Mouse (Mus musculus) MEL (cell line): ENCODE data around the gene Creb5. TPM values are rescaled to one million over a fixed set of nuclear protein-coding genes. Genes with fewer than 3 reads are reported as not detected.

Experiments
- DNase-seq: peaks from one replicate; pipeline ENCODE4 v3.0.0; 2011; ENCODE audit warnings: low read depth, low spot score
- H3K27ac ChIP-seq: 2 replicates; pipeline ENCODE4 v1.5.1; 2012; ENCODE audit warnings: low read depth, mild to moderate bottlenecking, control low read depth, low read length, moderate library complexity; ENCODE audit not compliant: control insufficient read depth
- H3K27me3 ChIP-seq, 2 experiments: fragments of 150-350 bp in 1 of 2; sonication (generic) in 1 of 2; 2 replicates each; pipeline ENCODE4 v1.6.1; 2012; ENCODE audit warnings: low read length in 2 of 2, mild to moderate bottlenecking in 2 of 2, improper control_type of control experiment in 1 of 2, moderate library complexity in 1 of 2; ENCODE audit not compliant: insufficient read depth in 2 of 2, control insufficient read depth in 1 of 2
- H3K36me3 ChIP-seq, 2 experiments: 2 replicates each; pipeline ENCODE4 v1.6.1; 2012 to 2014; ENCODE audit warnings: low read length in 2 of 2, improper control_type of control experiment in 1 of 2, inconsistent platforms in 1 of 2, mild to moderate bottlenecking in 1 of 2; ENCODE audit not compliant: insufficient read depth in 2 of 2, control insufficient read depth in 1 of 2
- H3K4me1 ChIP-seq, 2 experiments: fragments of 150-350 bp in 1 of 2; sonication (generic) in 1 of 2; 2 replicates each; pipeline ENCODE4 v1.6.1; 2012; ENCODE audit warnings: low read length in 2 of 2, improper control_type of control experiment in 1 of 2, mild to moderate bottlenecking in 1 of 2; ENCODE audit not compliant: insufficient read depth in 2 of 2, control insufficient read depth in 1 of 2
- H3K4me3 ChIP-seq, 2 experiments: fragments of 150-350 bp in 1 of 2; sonication (generic) in 1 of 2; 2 replicates each; pipeline ENCODE4 v1.5.1; 2012; ENCODE audit warnings: low read depth in 2 of 2, low read length in 2 of 2, mild to moderate bottlenecking in 2 of 2, moderate library complexity in 2 of 2, control low read depth in 1 of 2, improper control_type of control experiment in 1 of 2; ENCODE audit not compliant: control insufficient read depth in 1 of 2, insufficient read depth in 1 of 2
- H3K79me2 ChIP-seq: 2 replicates; pipeline ENCODE4 v1.6.1; 2012; ENCODE audit warnings: mild to moderate bottlenecking, low read length, moderate library complexity; ENCODE audit not compliant: control insufficient read depth, poor library complexity, insufficient read depth
- H3K9ac ChIP-seq: 2 replicates; pipeline ENCODE4 v1.6.1; 2012; ENCODE audit warnings: low read depth, mild to moderate bottlenecking, control low read depth, low read length, moderate library complexity; ENCODE audit not compliant: control insufficient read depth, poor library complexity, severe bottlenecking
- H3K9me3 ChIP-seq: fragments of 150-350 bp; sonication (generic); replicated peaks from 2 replicates; pipeline ENCODE4 v1.6.1; 2012; ENCODE audit warnings: mild to moderate bottlenecking, low read length, improper control_type of control experiment, moderate library complexity; ENCODE audit not compliant: insufficient read depth
- CHD1 ChIP-seq: IDR thresholded peaks from 2 replicates; pipeline ENCODE4 v1.6.1; 2012; ENCODE audit warnings: low read depth, mild to moderate bottlenecking, inconsistent platforms, low read length, improper control_type of control experiment
- CHD2 ChIP-seq: IDR thresholded peaks from 2 replicates; pipeline ENCODE4 v1.6.1; 2011; ENCODE audit warnings: low read length, improper control_type of control experiment
- CTCF ChIP-seq, 3 experiments: IDR thresholded peaks in 2 of 3; conservative IDR thresholded peaks in 1 of 3; 2 replicates each; pipeline ENCODE4 v1.5.1; 2011 to 2012; ENCODE audit warnings: low read length in 3 of 3, low read depth in 2 of 3, mild to moderate bottlenecking in 2 of 3, improper control_type of control experiment in 1 of 3, inconsistent platforms in 1 of 3, mixed read lengths in 1 of 3, moderate library complexity in 1 of 3; ENCODE audit not compliant: control insufficient read depth in 1 of 3, insufficient read depth in 1 of 3, poor library complexity in 1 of 3, severe bottlenecking in 1 of 3
- ETS1 ChIP-seq: IDR thresholded peaks from 2 replicates; pipeline ENCODE4 v1.6.1; 2012; ENCODE audit warnings: low read depth, mild to moderate bottlenecking, inconsistent platforms, low read length, improper control_type of control experiment, moderate library complexity
- GABPA ChIP-seq: IDR thresholded peaks from 2 replicates; pipeline ENCODE4 v1.6.1; 2012; ENCODE audit warnings: low read depth, mild to moderate bottlenecking, inconsistent platforms, low read length, improper control_type of control experiment, moderate library complexity
- HCFC1 ChIP-seq: IDR thresholded peaks from 2 replicates; pipeline ENCODE4 v1.6.1; 2012; ENCODE audit warnings: low read depth, mild to moderate bottlenecking, inconsistent platforms, low read length, improper control_type of control experiment, moderate library complexity
- JUND ChIP-seq: IDR thresholded peaks from 2 replicates; pipeline ENCODE4 v1.6.1; 2011; ENCODE audit warnings: low read depth, mild to moderate bottlenecking, improper control_type of control experiment, low read length
- MAX ChIP-seq: IDR thresholded peaks from 2 replicates; pipeline ENCODE4 v1.6.1; 2011; ENCODE audit warnings: low read length, improper control_type of control experiment
- MAZ ChIP-seq: IDR thresholded peaks from 2 replicates; pipeline ENCODE4 v1.6.1; 2012; ENCODE audit warnings: low read depth, mild to moderate bottlenecking, inconsistent platforms, low read length, improper control_type of control experiment
- MEF2A ChIP-seq: IDR thresholded peaks from 2 replicates; pipeline ENCODE4 v1.6.1; 2014; ENCODE audit warnings: low read depth, mild to moderate bottlenecking, inconsistent platforms, low read length, improper control_type of control experiment; ENCODE audit not compliant: poor library complexity, insufficient replicate concordance, severe bottlenecking; ENCODE audit errors: extremely low read depth
- MYC ChIP-seq: IDR thresholded peaks from 2 replicates; pipeline ENCODE4 v1.6.1; 2011; ENCODE audit warnings: low read depth, mild to moderate bottlenecking, low read length, improper control_type of control experiment, moderate library complexity
- NELFE ChIP-seq: IDR thresholded peaks from 2 replicates; pipeline ENCODE4 v1.6.1; 2011; ENCODE audit warnings: low read depth, low read length, improper control_type of control experiment
- NRF1 ChIP-seq: IDR thresholded peaks from 2 replicates; pipeline ENCODE4 v1.6.1; 2014; ENCODE audit warnings: low read depth, mild to moderate bottlenecking, inconsistent platforms, low read length, improper control_type of control experiment, moderate library complexity; ENCODE audit not compliant: poor library complexity, insufficient read depth, severe bottlenecking
- POLR2A ChIP-seq, 2 experiments: IDR thresholded peaks; 2 replicates each; pipeline ENCODE4 v1.6.1; 2011 to 2012; ENCODE audit warnings: low read length in 2 of 2, mild to moderate bottlenecking in 2 of 2, control low read depth in 1 of 2, improper control_type of control experiment in 1 of 2, low read depth in 1 of 2, moderate library complexity in 1 of 2; ENCODE audit not compliant: control insufficient read depth in 1 of 2, insufficient read depth in 1 of 2, poor library complexity in 1 of 2
- POLR2AphosphoS5 ChIP-seq: IDR thresholded peaks from 2 replicates; pipeline ENCODE4 v1.6.1; 2012; ENCODE audit warnings: low read depth, borderline replicate concordance, mild to moderate bottlenecking, inconsistent platforms, low read length, moderate library complexity, mixed read lengths
- RAD21 ChIP-seq: IDR thresholded peaks from 2 replicates; pipeline ENCODE4 v1.6.1; 2011; ENCODE audit warnings: mild to moderate bottlenecking, low read depth, low read length, improper control_type of control experiment
- RCOR1 ChIP-seq: IDR thresholded peaks from 2 replicates; pipeline ENCODE4 v1.6.1; 2012; ENCODE audit warnings: low read depth, mild to moderate bottlenecking, inconsistent platforms, low read length, improper control_type of control experiment
- SMC3 ChIP-seq: IDR thresholded peaks from 2 replicates; pipeline ENCODE4 v1.6.1; 2011; ENCODE audit warnings: low read depth, low read length, improper control_type of control experiment
- TCF12 ChIP-seq: IDR thresholded peaks from 2 replicates; pipeline ENCODE4 v1.6.1; 2014; ENCODE audit warnings: low read depth, mild to moderate bottlenecking, inconsistent platforms, low read length, improper control_type of control experiment, moderate library complexity
- ZC3H11A ChIP-seq: IDR thresholded peaks from 2 replicates; pipeline ENCODE4 v1.6.1; 2012; ENCODE audit warnings: low read depth, mild to moderate bottlenecking, inconsistent platforms, low read length, improper control_type of control experiment
- ZNF384 ChIP-seq: IDR thresholded peaks from 2 replicates; pipeline ENCODE4 v1.6.1; 2012; ENCODE audit warnings: low read depth, mild to moderate bottlenecking, inconsistent platforms, low read length, improper control_type of control experiment
- polyA plus RNA-seq, 2 experiments: library from polyadenylated mRNA; stranded (reverse) in 1 of 2; unstranded in 1 of 2; fragments of >175 nt in 1 of 2; fragments of >200 nt in 1 of 2; gene quantifications; 2 replicates each; pipeline versions ENCODE4 v1.2.1 to v1.2.4; 2012; ENCODE audit warnings: low replicate concordance in 2 of 2, low read depth in 1 of 2; ENCODE audit not compliant: insufficient read length in 2 of 2, insufficient read depth in 1 of 2, missing spikeins in 1 of 2
- total RNA-seq: library from RNA; depleted of rRNA; stranded (reverse); fragments of 300-350 nt; gene quantifications from 2 replicates; pipeline ENCODE4 v1.2.3, GENCODE M21; 2012

The Creb5 gene
- total and polyA plus RNA-seq, 3 experiments, result not detected

DNA sequence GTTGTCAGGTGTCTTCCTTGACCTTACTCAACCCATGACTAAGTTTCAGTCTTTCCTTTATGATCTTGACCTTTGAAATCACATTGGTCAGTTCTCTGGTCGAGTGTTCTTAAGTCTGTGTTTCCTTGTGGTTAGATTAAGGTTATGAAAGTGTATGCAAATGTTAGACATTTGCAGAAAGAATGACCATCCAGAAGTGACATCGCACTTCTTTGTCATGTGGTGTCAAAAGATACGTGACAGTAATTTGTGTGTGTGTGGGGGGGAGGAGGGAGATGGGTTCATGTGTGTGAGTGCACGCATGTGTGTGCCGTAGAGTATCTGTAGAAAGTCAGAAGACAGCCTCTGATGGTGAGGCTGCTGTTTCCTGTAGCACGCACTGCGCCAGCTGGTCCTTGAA is 348.4 kb downstream of the Creb5 start:
- TF ChIP-seq HCFC1 (no peak), TCF12 (no peak), NRF1 (no peak), CTCF (IDR thresholded peaks at IDR 0.05 in 2 of 3, conservative IDR thresholded peaks at IDR 0.05 in 1 of 3; ENCODE audit: control insufficient read depth in 1 of 3, insufficient read depth in 1 of 3, low read depth in 2 of 3, low read length in 3 of 3, poor library complexity in 1 of 3, severe bottlenecking in 1 of 3) (no peak), GABPA (no peak), CHD2 (no peak), POLR2A (IDR thresholded peaks at IDR 0.05; ENCODE audit: control insufficient read depth in 1 of 2, insufficient read depth in 1 of 2, low read depth in 1 of 2, low read length in 2 of 2, poor library complexity in 1 of 2) (no peak), CHD1 (no peak), RAD21 (no peak), RCOR1 (no peak), MEF2A (no peak)
- H3K36me3 ChIP-seq, result no peaks in the 10 kb centered on the region
- no peak overlapping the region for H3K27ac ChIP-seq
- H3K9ac ChIP-seq, result no peak overlapping the region
- H3K79me2 ChIP-seq, result no peaks in the 10 kb centered on the region
- H3K9me3 ChIP-seq, result no peaks in the 10 kb centered on the region
- no peaks in the 10 kb centered on the region for H3K27me3 ChIP-seq
- no peak overlapping the region for H3K4me3 ChIP-seq
- DNase-seq, result no peak
- H3K4me1 ChIP-seq, result no peaks in the 10 kb centered on the region

DNA sequence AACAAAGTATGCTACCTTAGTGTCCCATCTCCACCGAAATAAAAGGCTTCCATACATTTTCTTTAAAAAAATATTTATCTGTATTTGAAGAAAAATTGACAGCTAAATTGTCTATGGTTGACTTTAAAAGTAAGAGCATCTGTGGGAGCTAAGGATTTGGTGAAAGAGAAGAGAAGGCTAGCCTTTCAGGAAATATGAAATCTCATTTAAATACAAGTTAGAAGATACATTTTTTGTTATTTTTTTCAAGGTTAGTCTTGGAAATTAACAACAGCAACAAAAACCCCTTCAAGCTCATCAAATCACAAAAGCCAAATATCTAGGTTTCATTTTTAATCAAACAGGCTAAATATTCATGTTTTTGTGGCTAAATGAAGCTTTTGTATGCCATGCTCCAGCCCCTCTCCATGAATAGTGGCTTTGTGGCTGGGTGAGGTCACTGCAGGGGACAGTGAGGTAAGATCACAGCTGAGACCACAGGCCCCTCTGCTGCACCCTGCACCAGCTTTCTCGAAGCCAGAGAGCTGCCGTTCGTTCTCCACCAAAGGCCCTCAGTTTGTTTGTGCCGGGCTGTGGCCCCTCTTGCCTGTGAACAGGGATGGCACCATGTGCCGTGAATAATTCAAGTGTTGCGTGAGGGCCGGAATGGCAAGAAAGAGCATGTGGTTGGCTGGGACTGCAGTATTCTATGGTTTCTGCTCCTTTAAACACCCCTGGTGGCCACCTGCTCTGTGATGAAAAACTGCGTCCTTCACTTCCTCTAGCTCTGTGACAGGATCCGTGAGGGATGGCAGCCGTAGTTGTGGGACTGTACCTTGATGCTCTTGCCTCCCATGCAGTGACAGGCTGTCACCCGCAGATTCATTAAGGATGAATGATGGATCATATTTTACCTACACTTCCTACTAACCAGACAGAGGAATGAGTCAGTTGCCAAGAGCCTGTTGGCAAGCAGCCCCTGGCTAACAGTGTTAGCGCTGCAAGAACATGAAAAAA is 350.6 kb downstream of the Creb5 start:
- no peak for TF ChIP-seq NELFE
- no peak for TF ChIP-seq MAX
- no peak for TF ChIP-seq MEF2A
- no peak for TF ChIP-seq ETS1
- TF ChIP-seq POLR2AphosphoS5, result no peak
- no peak for TF ChIP-seq ZNF384
- TF ChIP-seq ZC3H11A, result no peak
- no peak for TF ChIP-seq MYC
- no peak for TF ChIP-seq SMC3
- no peak for TF ChIP-seq MAZ
- no peak for TF ChIP-seq JUND
- TF ChIP-seq, all 39 proteins: peak for 0
- H3K27ac ChIP-seq, result no peak overlapping the region
- no peak overlapping the region for H3K9ac ChIP-seq
- H3K9me3 ChIP-seq, result no peaks in the 10 kb centered on the region
- no peaks in the 10 kb centered on the region for H3K4me1 ChIP-seq
- no peak overlapping the region for H3K4me3 ChIP-seq
- no peaks in the 10 kb centered on the region for H3K79me2 ChIP-seq
- H3K27me3 ChIP-seq, result no peaks in the 10 kb centered on the region
- no peaks in the 10 kb centered on the region for H3K36me3 ChIP-seq
- no peak for DNase-seq
